Mouse (Mus musculus) hindlimb bud, embryonic 11.5 days (tissue): ENCODE measurements around the gene Leprot.

ENCODE experiments used
- DNase-seq: peaks from one replicate; pipeline ENCODE4 v3.0.0-alpha.2; 2012; ENCODE audit warnings: low read depth, low spot score; ENCODE audit errors: extremely low spot score

Gene Leprot

GRCm38 (mm10) chr4:101664160-101664750, 16.7 kb downstream of the Leprot start:
- no peak for DNase-seq

GRCm38 (mm10) chr4:101664766-101665165, 17.2 kb downstream of the Leprot start:
- DNase-seq, result no peak

- DNase-seq, result no peak
Observed at GRCm38 (mm10) chr4:101669161-101669560, 21.6 kb downstream of the Leprot start.

GRCm38 (mm10) chr4:101669811-101670210, 22.3 kb downstream of the Leprot start:
- DNase-seq, result no peak

GRCm38 (mm10) chr4:101674790-101675189, 27.3 kb downstream of the Leprot start:
- DNase-seq, result no peak

GRCm38 (mm10) chr4:101675726-101676125, 28.2 kb downstream of the Leprot start:
- DNase-seq, result no peak

GRCm38 (mm10) chr4:101682620-101683019, 35.1 kb downstream of the Leprot start:
- no peak for DNase-seq

- no peak for DNase-seq
Observed at GRCm38 (mm10) chr4:101683086-101683485, 35.6 kb downstream of the Leprot start.

GRCm38 (mm10) chr4:101684821-101685220, 37.3 kb downstream of the Leprot start:
- no peak for DNase-seq

- no peak for DNase-seq
Observed at GRCm38 (mm10) chr4:101686227-101686810, 38.8 kb downstream of the Leprot start.

GRCm38 (mm10) chr4:101689241-101689640, 41.7 kb downstream of the Leprot start:
- no peak for DNase-seq

GRCm38 (mm10) chr4:101689645-101690044, 42.1 kb downstream of the Leprot start:
- no peak for DNase-seq

GRCm38 (mm10) chr4:101692892-101693291, 45.4 kb downstream of the Leprot start:
- DNase-seq, result no peak

- DNase-seq, result no peak
Observed at GRCm38 (mm10) chr4:101694529-101694928, 47.0 kb downstream of the Leprot start.

GRCm38 (mm10) chr4:101697236-101697635, 49.7 kb downstream of the Leprot start:
- DNase-seq, result no peak

- no peak for DNase-seq
Observed at GRCm38 (mm10) chr4:101699423-101699822, 51.9 kb downstream of the Leprot start.

GRCm38 (mm10) chr4:101700892-101701640, 53.5 kb downstream of the Leprot start:
- no peak for DNase-seq

- no peak for DNase-seq
Observed at GRCm38 (mm10) chr4:101705325-101705724, 57.8 kb downstream of the Leprot start.

GRCm38 (mm10) chr4:101707234-101707633, 59.7 kb downstream of the Leprot start:
- DNase-seq, result peak; percentile 77

- DNase-seq, result no peak
Observed at GRCm38 (mm10) chr4:101707953-101708352, 60.4 kb downstream of the Leprot start.
